Mouse (Mus musculus) heart, embryonic 14.5 days (tissue): Measurements from ENCODE around the gene Ccdc34. TPM values are rescaled to one million over a fixed set of nuclear protein-coding genes. Genes with fewer than 3 reads are reported as not detected.

Experiments
- ATAC-seq: fragments of 200-750 bp; cut with Nextera tagmentation; 2 replicates; pipeline ENCODE4 v1.8.0; 2017; ENCODE audit warnings: low read depth, moderate TSS enrichment; ENCODE audit not compliant: insufficient number of reproducible peaks, insufficient read depth, low FRiP score
- H3K27ac ChIP-seq, 2 experiments: fragments of 200-500 bp in 1 of 2; fragments of 300-500 bp in 1 of 2; sonication (generic) in 1 of 2; replicated peaks in 1 of 2; 2 replicates each; pipeline ENCODE4 v1.5.1; 2012 to 2014; ENCODE audit warnings: low read depth in 2 of 2, low read length in 2 of 2, control low read depth in 1 of 2, mild to moderate bottlenecking in 1 of 2, mixed read lengths in 1 of 2; ENCODE audit not compliant: control insufficient read depth in 1 of 2, insufficient read depth in 1 of 2
- H3K27me3 ChIP-seq: fragments of 300-500 bp; sonication (generic); 2 replicates; pipeline ENCODE4 v1.6.1; 2014; ENCODE audit warnings: mild to moderate bottlenecking, low read length, control low read depth; ENCODE audit not compliant: control insufficient read depth, insufficient read depth
- H3K36me3 ChIP-seq: fragments of 300-500 bp; sonication (generic); 2 replicates; pipeline ENCODE4 v1.6.1; 2014; ENCODE audit warnings: mild to moderate bottlenecking, control low read depth, low read length, mixed read lengths; ENCODE audit not compliant: control insufficient read depth, insufficient read depth
- H3K4me1 ChIP-seq, 2 experiments: fragments of 200-500 bp in 1 of 2; fragments of 300-500 bp in 1 of 2; sonication (generic) in 1 of 2; 2 replicates each; pipeline ENCODE4 v1.6.1; 2012 to 2014; ENCODE audit warnings: low read length in 2 of 2, control low read depth in 1 of 2, mixed read lengths in 1 of 2; ENCODE audit not compliant: control insufficient read depth in 2 of 2, insufficient read depth in 2 of 2
- H3K4me2 ChIP-seq: fragments of 300-500 bp; sonication (generic); 2 replicates; pipeline ENCODE4 v1.6.1; 2014; ENCODE audit warnings: mild to moderate bottlenecking, low read length
- H3K4me3 ChIP-seq, 2 experiments: fragments of 200-500 bp in 1 of 2; fragments of 300-500 bp in 1 of 2; sonication (generic) in 1 of 2; 2 replicates each; pipeline ENCODE4 v1.5.1; 2012 to 2014; ENCODE audit warnings: low read length in 2 of 2, mild to moderate bottlenecking in 2 of 2, control low read depth in 1 of 2, low read depth in 1 of 2, moderate library complexity in 1 of 2; ENCODE audit not compliant: control insufficient read depth in 1 of 2, insufficient read depth in 1 of 2
- H3K9ac ChIP-seq: fragments of 300-500 bp; sonication (generic); 2 replicates; pipeline ENCODE4 v1.6.1; 2014; ENCODE audit warnings: mild to moderate bottlenecking, low read length
- H3K9me3 ChIP-seq: fragments of 300-500 bp; sonication (generic); 2 replicates; pipeline ENCODE4 v1.6.1; 2016; ENCODE audit warnings: low read length, control low read depth; ENCODE audit not compliant: control insufficient read depth
- WGBS: fragments of 180-500 bp; shearing (Covaris S2); extraction: QIAGEN DNeasy Blood & Tissue Kit; methylation state at CpG from one replicate; pipeline ENCODE4 v1.1.7; 2014; 5-methylcytosine and 5-hydroxymethylcytosine counted together
- polyA plus RNA-seq: library from polyadenylated mRNA; unstranded; fragments of >200 nt; fragmentation: Nextera tagmentation; extraction: Ambion mirVana; gene quantifications from 2 replicates; pipeline ENCODE4 v1.2.1, GENCODE M21; 2014

Gene Ccdc34
- polyA plus RNA-seq, result 25.4 and 27.8 TPM in 2 replicates

DNA sequence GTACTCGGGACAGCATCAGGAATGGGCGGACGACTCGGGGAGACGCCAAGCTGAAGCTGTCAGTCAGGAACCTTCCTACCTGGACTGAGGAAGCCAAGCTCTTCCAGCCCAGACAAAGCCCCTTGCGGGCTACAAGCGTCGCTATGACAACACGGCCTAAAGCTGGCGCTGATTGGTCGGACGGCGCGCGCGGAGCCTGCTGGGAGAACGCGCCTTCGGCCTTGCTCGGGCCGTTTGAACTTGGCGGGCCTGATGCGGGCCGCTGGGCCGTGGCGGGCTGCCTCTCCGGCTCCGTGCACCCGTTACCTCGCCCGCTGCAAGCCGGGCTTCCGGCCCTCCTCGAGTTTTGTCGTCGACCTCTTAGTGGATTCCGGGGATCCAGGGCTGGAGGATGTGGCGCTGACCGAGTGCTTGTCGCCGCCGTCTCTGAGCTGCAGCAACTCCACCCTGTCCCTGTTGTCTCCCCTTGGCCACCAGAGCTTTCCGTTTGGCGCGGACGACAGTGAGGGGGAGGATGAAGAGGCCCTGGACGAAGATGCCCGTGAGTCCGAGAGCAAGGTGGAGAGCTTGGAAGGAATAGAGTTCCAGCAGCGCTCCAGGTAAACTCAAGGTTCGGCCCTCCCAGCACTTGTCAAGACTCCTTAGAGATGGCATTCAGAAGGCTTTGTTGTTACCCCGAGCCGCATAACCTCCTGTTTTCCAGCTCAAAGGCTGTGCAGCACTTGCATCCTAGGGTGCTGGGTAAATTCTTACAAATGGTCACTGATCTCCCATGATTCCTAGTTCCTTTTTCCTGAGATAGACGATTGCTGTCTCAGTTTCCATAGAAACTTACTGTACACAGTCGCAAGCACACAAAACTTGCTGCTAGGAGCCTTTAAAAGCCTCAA is at the start of gene Ccdc34:
Gene Ccdc34 (plus strand): TSS at position 202 of the 890 bp plus-strand sequence.
- no peaks in the 10 kb centered on the region for H3K9me3 ChIP-seq
- peak within 1 kb of the TSS; percentile 71 for H3K4me2 ChIP-seq
- H3K27me3 ChIP-seq, result no peaks in the 10 kb centered on the region
- WGBS, result under 1% methylated on average over 55 of the region's 55 CpGs
- peak within 1 kb of the TSS; percentile 77 to 90 for H3K4me3 ChIP-seq
- H3K4me1 ChIP-seq, result peaks cover 0 to 24% of the 10 kb centered on the region in 2 experiments; a peak in 2 of 4 replicates
- peak within 1 kb of the TSS; percentile 87 for H3K9ac ChIP-seq
- peak; percentile 97 for ATAC-seq
- H3K27ac ChIP-seq, result peak within 1 kb of the TSS; percentile 80 to 81
- H3K36me3 ChIP-seq, result peaks cover 29% of the 10 kb centered on the region

DNA sequence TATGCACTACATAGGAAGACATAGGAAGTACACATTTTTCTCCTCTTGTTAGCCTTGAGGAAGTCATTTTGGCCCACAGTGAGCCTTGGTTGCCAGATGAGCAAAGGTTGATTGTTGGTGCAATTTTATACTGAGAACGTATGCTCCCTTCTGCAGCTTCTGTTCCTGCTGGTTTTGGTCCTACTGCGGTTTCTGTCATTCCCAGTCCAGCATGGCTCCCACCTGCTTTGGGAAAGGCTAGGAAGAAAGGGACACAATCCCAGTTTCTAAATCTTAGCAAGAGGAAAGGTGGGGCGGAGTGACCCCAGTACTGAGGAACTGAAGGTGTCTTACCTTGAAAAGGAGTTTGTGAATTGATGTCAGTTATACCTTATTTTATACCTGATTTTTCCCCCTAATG is 48.2 kb upstream of the Ccdc34 start:
- Histone ChIP-seq H3K27me3 (no peaks in the 10 kb centered on the region), H3K9ac (no peak overlapping the region), H3K27ac (peak overlapping the region; percentile 48 to 66; a peak in 3 of 4 replicates), H3K9me3 (no peaks in the 10 kb centered on the region), H3K4me1 (peaks cover 8 to 32% of the 10 kb centered on the region in 2 experiments), H3K4me3 (no peak overlapping the region), H3K4me2 (peak overlapping the region; percentile 50), H3K36me3 (no peaks in the 10 kb centered on the region)
- 72% methylated on average over 3 of the region's 3 CpGs for WGBS
- no peak for ATAC-seq

DNA sequence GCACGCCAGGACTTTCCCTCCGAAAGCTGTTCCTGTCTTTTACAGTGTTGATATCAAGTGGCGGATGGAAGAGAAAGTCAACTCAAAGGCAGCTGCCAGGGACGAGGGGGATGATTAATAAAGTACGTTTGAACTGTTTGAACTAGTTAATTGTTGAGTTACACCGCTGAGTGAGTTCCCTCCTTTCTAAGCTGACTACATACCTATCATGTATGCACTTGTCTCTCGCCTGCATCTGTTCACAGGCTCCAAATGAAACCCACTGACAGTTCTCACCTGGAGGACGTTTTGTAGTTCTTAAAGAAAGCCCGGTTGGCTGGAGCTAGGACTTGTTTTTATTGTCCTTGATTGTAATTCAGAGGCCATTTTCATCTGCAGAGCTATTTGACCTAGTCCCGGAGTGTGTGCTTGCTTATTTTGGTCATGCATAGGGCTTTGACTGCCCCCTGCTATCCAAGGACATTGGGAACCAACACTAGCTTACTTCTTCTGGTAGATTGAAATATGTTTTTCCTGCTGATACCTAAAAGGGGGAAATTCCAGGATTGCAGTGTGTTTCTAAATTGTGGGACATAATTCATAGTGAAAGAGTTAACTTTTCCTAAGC is 47.6 kb upstream of the Ccdc34 start:
- peak overlapping the region; percentile 48 to 66; a peak in 3 of 4 replicates for H3K27ac ChIP-seq
- H3K4me3 ChIP-seq, result peak overlapping the region in 1 of 2 experiments; percentile 9; a peak in 1 of 4 replicates
- ATAC-seq, result no peak
- H3K4me2 ChIP-seq, result peak overlapping the region; percentile 50
- peaks cover 10 to 38% of the 10 kb centered on the region in 2 experiments for H3K4me1 ChIP-seq
- no peaks in the 10 kb centered on the region for H3K27me3 ChIP-seq
- H3K36me3 ChIP-seq, result no peaks in the 10 kb centered on the region
- no peak overlapping the region for H3K9ac ChIP-seq
- 26% methylated on average over 10 of the region's 10 CpGs for WGBS
- H3K9me3 ChIP-seq, result no peaks in the 10 kb centered on the region

DNA sequence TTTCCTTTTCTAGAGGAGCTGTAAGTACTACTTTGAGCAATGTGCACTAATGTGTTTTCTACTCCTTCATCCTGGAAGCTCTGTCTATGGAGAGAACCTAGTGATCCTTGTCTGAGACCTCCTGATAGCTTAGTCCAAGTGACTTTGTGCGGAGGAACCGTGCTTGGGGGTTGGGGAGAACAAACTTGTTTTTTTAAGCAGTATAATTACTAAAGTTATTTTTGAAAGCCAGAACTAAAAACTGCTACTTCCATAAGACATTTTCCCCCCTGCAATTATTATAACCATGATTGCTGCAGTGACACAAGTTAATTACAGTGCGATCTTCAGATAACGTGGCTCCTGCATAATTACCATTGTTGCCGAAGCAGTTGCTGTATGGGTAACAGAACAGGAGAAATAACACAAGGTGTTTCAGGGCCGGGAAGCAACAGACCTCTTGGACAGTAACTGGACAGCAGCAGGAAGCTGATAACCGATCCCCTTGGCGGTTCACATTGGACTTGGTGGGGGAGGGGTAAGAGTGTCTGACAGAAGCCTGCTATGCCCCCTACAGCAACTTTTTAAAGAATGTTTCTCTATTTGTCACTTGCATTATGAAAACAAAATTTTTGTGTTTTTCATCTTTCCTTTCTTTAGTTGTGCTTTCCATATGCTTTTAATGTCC is 46.7 kb upstream of the Ccdc34 start:
- H3K27me3 ChIP-seq, result no peaks in the 10 kb centered on the region
- 0 out of 2 replicates have a peak overlapping the region, but pooled peaks have one; percentile 18 for H3K4me2 ChIP-seq
- ATAC-seq, result no peak
- H3K9me3 ChIP-seq, result no peaks in the 10 kb centered on the region
- H3K4me1 ChIP-seq, result peaks cover 10 to 38% of the 10 kb centered on the region in 2 experiments
- 42% methylated on average over 8 of the region's 8 CpGs for WGBS
- no peak overlapping the region for H3K4me3 ChIP-seq
- H3K9ac ChIP-seq, result no peak overlapping the region
- H3K27ac ChIP-seq, result no peak overlapping the region
- peaks cover 5% of the 10 kb centered on the region for H3K36me3 ChIP-seq

- no peak for ATAC-seq
- Histone ChIP-seq H3K36me3 (peaks cover 7% of the 10 kb centered on the region), H3K9ac (no peak overlapping the region), H3K4me2 (no peak overlapping the region), H3K27me3 (no peaks in the 10 kb centered on the region), H3K9me3 (no peaks in the 10 kb centered on the region), H3K27ac (no peak overlapping the region), H3K4me3 (no peak overlapping the region), H3K4me1 (peaks cover 10 to 38% of the 10 kb centered on the region in 2 experiments)
- WGBS, result 92% methylated on average over 2 of the region's 2 CpGs
These were observed 45.3 kb upstream of the Ccdc34 start for GRCm38 (mm10) chr2:109972310-109972709.

GRCm38 (mm10) chr2:109972922-109973321 is 44.7 kb upstream of the Ccdc34 start:
- H3K36me3 ChIP-seq, result peaks cover 7% of the 10 kb centered on the region
- no peak for ATAC-seq

GRCm38 (mm10) chr2:109974807-109975206 is 42.8 kb upstream of the Ccdc34 start:
- Histone ChIP-seq H3K4me2 (no peak overlapping the region), H3K9ac (no peak overlapping the region), H3K4me3 (no peak overlapping the region), H3K36me3 (peaks cover 7% of the 10 kb centered on the region), H3K4me1 (peaks cover 5 to 27% of the 10 kb centered on the region in 2 experiments; a peak in 3 of 4 replicates), H3K9me3 (no peaks in the 10 kb centered on the region), H3K27me3 (no peaks in the 10 kb centered on the region), H3K27ac (no peak overlapping the region)
- 70% methylated on average over 7 of the region's 7 CpGs for WGBS
- no peak for ATAC-seq

More at GRCm38 (mm10) chr2:109972922-109973321, 44.7 kb upstream of the Ccdc34 start:
- peaks cover 10 to 38% of the 10 kb centered on the region in 2 experiments for H3K4me1 ChIP-seq
- H3K27ac ChIP-seq, result no peak overlapping the region
- H3K27me3 ChIP-seq, result no peaks in the 10 kb centered on the region
- no peaks in the 10 kb centered on the region for H3K9me3 ChIP-seq
- WGBS, result 82% methylated on average over 7 of the region's 7 CpGs
- H3K4me2 ChIP-seq, result no peak overlapping the region
- H3K9ac ChIP-seq, result no peak overlapping the region
- H3K4me3 ChIP-seq, result no peak overlapping the region
